Mouse (Mus musculus): ENCODE measurements at regions not wholly inside any gene's neighbourhood (a gene's known extent, or its start where the extent isn't known, plus 50 kb on each side); places are given as distances from the start of the nearest gene placed in this dataset.

DNA sequence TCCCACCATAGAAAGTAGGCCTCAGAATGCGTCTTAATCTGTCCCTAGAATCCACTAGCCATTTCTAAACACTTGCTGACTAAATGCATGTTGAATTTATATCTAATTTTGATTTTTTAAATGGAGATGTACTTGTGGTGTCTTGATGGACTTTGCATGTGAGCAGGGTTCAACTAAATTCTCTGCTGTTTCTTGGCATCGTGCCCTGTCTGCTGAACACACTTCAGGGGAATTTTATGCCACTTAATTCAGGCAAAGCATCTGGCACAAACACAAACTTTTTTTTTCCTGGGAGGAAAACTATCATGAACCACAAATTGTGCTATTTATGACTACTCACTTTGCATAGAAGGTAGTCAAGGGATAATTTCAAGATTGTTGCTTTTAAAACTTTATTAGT lies 87.7 kb downstream of the Stc2 start:
- no peak for DNase-seq (ENCODE audit: low read depth, low spot score)

DNA sequence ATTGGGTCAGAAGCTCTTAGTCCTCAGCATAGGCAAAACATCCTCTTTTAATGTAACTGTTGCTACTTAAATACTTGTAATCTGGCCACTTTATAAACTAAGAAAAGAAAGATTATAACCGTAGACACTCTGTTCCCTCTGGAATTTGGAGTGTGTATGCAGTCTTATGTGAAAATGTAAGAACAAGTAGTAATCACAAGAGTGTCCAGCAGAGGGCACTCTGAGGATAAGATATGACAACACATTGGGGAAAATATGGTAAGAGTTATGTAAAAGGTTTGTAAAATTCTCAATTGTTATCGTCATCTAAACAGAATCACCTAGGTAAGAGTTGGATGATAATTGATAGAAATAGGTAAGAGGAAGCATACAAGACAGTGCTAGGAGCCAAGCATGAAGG lies 66.2 kb upstream of the Gm17332 start:
- peak; percentile 75 for DNase-seq (ENCODE audit: low read depth, low spot score)

Measured in ZHBTc4 (cell line).